Mouse (Mus musculus) right cerebral cortex, postnatal 10 days (tissue): ENCODE data around the gene Tmem223.

Source experiments
- DNase-seq, 2 experiments: peaks; one replicate each; pipeline ENCODE4 v3.0.0; 2021; ENCODE audit warnings: low spot score in 2 of 2

The Tmem223 gene

GRCm38 (mm10) chr19:8803204-8803780, 32.5 kb downstream of the Tmem223 start:
- no peak for DNase-seq

DNA sequence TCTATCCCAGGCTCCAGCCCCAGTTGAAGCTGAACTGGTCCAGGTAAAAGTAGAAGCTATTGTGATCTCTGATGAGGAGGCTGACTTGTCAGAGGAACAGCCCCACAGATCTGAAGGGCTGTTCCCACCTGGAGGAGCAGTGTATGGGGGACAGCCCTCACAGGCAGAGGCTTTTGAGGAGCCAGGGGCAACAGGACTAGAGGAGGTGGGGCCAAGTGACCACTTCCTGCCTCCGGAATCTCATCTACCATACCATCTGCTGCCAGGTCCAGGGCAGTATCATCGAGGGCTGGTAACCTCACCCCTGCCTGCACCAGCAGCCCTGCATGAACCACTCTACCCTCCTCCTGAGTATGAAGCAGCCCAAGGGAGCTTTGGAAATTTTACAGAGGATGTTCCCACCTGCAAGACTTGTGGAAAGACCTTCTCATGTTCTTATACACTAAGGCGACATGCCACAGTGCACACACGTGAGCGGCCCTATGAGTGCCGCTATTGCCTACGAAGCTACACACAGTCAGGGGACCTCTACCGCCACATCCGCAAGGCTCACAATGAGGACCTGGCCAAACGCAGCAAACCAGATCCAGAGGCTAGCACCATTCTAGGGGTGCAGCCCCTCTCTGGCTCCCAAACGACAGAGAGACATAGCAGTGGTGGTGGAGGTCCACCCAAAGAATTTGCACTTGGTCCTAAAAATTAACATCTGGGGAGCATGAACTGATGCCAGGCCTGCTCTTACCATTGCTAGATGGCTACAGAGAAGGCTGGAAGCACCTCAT, 33.3 kb downstream of the Tmem223 start:
- no peak for DNase-seq

DNA sequence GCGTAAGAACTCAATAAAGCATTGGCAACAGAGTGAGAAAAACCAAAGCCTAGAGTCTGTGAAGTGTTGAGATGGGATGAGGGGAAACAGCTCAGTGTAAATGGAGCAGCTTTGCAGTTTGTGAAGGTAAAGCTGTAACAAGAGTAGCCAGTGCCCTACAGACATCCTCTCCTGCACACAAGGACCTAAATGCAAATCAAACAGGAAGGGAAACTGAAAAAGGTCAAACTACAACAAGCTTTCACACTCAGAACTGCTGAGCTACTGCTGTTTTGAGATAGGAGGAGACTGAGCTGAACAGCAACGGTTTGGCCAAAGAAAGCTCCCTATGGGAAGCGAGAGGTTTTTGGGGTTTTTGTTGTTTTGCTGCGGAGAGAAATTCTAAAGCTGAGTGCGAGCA, 36.0 kb downstream of the Tmem223 start:
- no peak for DNase-seq

GRCm38 (mm10) chr19:8815812-8816211, 45.0 kb downstream of the Tmem223 start:
- DNase-seq, result no peak

DNA sequence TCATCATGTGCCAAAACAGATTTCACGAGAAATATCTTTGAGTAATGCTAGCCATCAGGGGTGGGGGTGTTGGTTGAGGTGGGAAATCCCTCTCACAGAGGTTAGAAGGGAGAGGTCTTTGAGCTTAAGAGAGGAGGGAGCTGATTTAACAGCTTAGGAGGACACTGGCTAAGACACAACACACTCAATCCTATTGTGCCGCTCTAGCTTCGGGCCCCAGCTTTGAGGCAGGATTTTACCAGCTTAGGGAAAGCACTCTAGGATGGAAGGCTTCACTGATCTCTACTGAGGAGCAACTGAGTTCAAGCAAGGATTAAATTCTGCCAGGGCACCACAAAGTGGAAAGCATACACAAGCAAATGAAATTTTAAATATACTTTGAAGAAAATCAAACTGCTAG, 46.2 kb downstream of the Tmem223 start:
- no peak for DNase-seq

DNA sequence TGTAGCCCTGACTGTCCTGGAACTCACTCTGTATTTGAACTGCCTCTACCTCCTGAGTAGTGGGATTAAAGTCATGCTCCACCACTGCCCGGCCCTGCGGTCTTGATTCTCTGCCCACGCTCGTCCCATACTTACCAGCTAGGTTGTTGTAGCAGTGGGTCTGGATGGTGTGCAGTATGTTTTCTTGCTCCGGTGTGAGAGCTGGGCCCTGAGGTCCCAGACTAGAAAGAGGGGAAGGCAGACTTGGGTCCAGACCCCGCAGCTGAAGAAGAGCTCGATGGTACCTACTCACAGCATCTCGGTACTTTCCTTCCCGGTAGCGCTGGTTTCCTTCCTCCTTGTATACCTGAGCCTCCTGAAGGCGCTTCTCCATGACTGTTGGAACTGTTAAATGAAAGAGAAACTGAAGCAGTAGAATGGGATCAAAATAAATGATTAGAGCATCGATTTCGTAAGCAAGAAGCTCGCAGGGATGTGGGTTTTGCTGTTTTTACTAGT, 47.6 kb downstream of the Tmem223 start:
- DNase-seq, result no peak

GRCm38 (mm10) chr19:8818801-8819595, 48.2 kb downstream of the Tmem223 start, which contains the start of gene Ttc9c:
Ttc9c (minus strand) TSS chr19:8819333.
- DNase-seq, result peak; percentile 98 to 99

- peak; percentile 99 for DNase-seq
These were observed 49.0 kb downstream of the Tmem223 start, which contains the start of gene Hnrnpul2 for GRCm38 (mm10) chr19:8819596-8820423. Hnrnpul2 (plus strand) TSS chr19:8820010.

GRCm38 (mm10) chr19:8820424-8820956, 49.7 kb downstream of the Tmem223 start:
- DNase-seq, result peak; percentile 55 to 62

GRCm38 (mm10) chr19:8821146-8821545, 50.4 kb downstream of the Tmem223 start:
- DNase-seq, result no peak
